Mouse (Mus musculus): Measurements from ENCODE around the gene Mfrp. TPM values are rescaled to one million over a fixed set of nuclear protein-coding genes. Genes with fewer than 3 reads are reported as not detected.
A peak's percentile ranks its signal among the peaks of the same experiment; 100 is the strongest.

Gene Mfrp
- polyA plus RNA-seq, 1 experiment from 2014 or later: 0.20 TPM

DNA sequence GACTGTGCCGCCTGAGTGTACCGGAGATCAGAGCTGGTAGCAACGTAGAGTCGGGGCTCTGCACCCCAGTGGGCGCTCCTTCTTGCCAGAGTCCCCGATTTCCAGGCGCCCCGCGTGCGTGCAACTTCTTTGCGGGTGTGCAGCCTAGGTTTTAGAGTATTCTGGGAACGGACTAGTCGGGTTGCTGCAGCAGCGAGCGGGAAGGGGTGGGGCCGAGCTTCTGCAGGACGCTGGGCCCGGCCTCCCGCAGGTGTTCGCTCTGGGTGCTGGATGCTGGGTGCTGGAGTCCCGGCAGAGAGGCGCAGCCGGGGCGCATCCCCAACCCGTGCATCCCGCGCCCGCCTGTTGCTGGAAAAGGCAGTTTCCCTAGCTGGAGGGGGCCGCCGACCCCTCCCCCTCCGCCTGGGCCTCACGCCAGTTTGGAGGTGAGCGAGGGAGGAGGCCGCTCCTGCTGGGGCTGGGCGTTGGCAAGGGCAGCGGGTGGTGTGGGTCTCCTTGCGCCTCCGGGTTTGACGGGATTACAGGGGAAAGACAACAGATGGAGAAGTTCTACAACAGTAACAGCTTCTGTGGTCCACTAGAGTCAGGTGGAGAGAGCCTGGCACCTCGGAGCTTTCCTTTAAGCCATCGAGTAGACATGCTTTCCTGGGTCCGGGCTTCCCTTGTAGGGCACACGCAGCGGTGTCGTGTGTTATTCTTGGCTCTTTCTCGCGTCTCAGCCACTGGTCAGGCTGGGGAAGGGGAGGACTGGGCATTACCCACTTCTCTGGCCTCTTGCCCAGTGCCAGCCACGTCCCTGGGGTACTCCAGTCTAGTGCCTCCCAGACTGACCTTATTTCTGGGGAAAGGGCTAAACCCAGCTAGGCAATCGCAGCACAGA is 33.6 kb downstream of the Mfrp start:
- Histone ChIP-seq H3K4me2 (peak overlapping the region; percentile 87), H3K9ac (peak overlapping the region; percentile 54), H3K9me3 (no peaks in the 10 kb centered on the region), H3K27me3 (peaks cover 10% of the 10 kb centered on the region; the same call in 1 of the 2 replicates), H3K4me1 (peaks cover 51% of the 10 kb centered on the region), H3K4me3 (peak overlapping the region; percentile 64), H3K27ac (peak overlapping the region; percentile 86), H3K36me3 (peaks cover 32% of the 10 kb centered on the region)
- ATAC-seq (ENCODE audit: insufficient number of reproducible peaks, low FRiP score, low TSS enrichment, low read depth): no peak
- 1% methylated on average over 47 of the region's 49 CpGs for WGBS

DNA sequence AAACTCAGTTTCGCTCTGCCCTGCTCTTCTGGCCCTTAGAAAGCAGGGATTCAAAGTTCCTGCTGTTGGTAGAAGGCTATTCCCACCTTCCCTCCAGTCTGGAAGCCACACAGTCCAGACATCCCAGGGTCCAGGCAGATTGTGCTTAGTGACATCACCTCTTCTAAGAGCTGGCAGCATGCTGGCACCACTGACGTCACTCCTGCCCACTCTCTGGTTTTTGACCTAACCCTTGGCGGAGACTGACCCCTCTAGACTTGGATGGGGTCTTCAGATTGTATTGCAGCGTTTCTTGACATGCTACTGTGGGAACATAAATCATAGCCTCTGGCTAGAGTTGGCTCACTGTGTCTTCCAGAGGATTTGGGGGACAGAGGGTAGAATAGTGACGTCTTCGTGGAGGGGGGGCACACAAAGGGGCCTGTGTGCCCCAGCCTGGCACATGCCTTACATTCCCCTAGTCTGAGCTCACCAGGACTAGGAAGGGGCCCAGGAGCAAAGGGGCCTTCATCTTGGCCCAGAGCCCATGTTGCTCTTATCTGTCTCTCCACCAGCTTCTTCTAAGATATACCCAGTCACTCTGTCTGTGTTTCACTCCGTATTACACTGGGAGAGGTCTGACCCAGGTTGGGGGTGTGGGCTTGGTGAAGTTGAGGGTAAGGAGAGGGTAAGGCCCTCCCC is 34.3 kb downstream of the Mfrp start:
- Histone ChIP-seq H3K27me3 (peaks cover 10% of the 10 kb centered on the region; the same call in 1 of the 2 replicates), H3K4me3 (peak overlapping the region; percentile 64), H3K9me3 (no peaks in the 10 kb centered on the region), H3K4me2 (peak overlapping the region; percentile 87), H3K36me3 (peaks cover 40% of the 10 kb centered on the region), H3K4me1 (peaks cover 43% of the 10 kb centered on the region), H3K27ac (peak overlapping the region; percentile 86), H3K9ac (no peak overlapping the region)
- peak; percentile 35; the same call in 1 of the 2 replicates for ATAC-seq (ENCODE audit: insufficient number of reproducible peaks, low FRiP score, low TSS enrichment, low read depth)
- 40% methylated on average over 7 of the region's 7 CpGs for WGBS

DNA sequence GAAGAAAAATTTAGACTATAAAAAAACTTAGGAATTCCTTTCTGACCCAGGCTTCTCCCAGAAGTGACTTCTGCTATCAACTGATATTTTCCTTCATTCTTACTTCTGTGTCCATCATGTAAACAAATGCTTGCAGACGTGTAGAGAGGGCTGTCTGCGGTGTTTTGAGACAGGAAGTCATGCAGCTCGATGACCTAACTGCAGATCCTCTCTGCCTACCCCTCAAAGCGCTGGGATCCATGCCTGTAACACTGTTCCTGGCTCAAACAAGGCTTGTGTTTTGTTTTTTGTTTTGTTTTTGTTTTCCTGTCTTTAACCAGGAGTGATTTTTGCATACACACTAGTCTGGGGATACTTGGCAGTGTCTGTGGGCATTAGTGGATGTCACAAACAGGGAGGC is 36.3 kb downstream of the Mfrp start:
- Histone ChIP-seq H3K9ac (no peak overlapping the region), H3K36me3 (peaks cover 54% of the 10 kb centered on the region), H3K4me2 (no peak overlapping the region), H3K9me3 (no peaks in the 10 kb centered on the region), H3K4me3 (no peak overlapping the region), H3K27me3 (peaks cover 3% of the 10 kb centered on the region; the same call in 1 of the 2 replicates), H3K4me1 (peaks cover 39% of the 10 kb centered on the region), H3K27ac (no peak overlapping the region)
- 64% methylated on average over 4 of the region's 4 CpGs for WGBS
- ATAC-seq (ENCODE audit: insufficient number of reproducible peaks, low FRiP score, low TSS enrichment, low read depth): no peak

DNA sequence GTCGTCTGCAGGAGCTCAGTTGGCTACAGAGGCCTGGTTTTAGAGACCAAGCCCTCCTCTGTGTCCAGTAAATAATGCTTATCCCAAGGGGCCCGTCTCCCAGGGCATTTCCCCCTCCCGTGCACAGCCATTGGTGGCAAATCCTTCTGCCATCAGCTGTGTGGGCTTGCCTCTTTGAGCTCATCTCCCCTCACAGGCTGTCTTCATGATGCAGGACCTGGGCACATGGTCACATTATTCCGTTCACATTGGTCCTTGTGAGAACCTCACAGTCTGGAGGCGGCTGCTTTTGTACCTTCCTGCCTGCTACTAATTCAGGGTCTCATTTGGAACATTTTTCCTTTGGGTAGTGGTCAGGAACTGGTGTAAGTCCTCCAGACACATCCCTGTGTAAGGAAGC is 40.4 kb downstream of the Mfrp start:
- Histone ChIP-seq H3K4me2 (no peak overlapping the region), H3K9me3 (no peaks in the 10 kb centered on the region), H3K36me3 (peaks cover 72% of the 10 kb centered on the region), H3K4me1 (no peaks in the 10 kb centered on the region), H3K27me3 (no peaks in the 10 kb centered on the region), H3K9ac (no peak overlapping the region), H3K4me3 (no peak overlapping the region), H3K27ac (no peak overlapping the region)
- 54% methylated on average over 5 of the region's 5 CpGs for WGBS
- ATAC-seq (ENCODE audit: insufficient number of reproducible peaks, low FRiP score, low TSS enrichment, low read depth): no peak

DNA sequence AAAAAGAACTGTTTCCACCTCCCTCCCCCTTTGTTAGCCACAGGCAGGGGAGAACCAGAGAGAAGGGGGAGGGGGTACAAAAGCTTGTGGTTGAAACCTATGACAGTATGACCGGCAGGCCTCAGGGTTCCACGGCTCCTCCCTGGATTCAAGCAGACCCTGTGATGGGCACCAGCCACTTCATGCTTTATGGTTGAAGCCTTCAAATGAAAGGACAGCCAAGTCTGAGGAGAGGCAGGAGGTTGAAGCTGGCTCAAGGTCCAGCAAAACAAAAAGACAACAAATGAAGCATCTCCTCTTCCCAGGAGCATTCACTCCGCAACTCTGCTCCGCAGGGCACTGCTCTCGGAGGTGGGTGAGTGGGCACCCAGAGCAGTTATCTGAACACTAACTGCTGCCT is 41.9 kb downstream of the Mfrp start:
- peaks cover 62% of the 10 kb centered on the region for H3K36me3 ChIP-seq
- no peak for ATAC-seq (ENCODE audit: insufficient number of reproducible peaks, low FRiP score, low TSS enrichment, low read depth)
- H3K27ac ChIP-seq: no peak overlapping the region
- H3K4me1 ChIP-seq: no peaks in the 10 kb centered on the region
- H3K4me3 ChIP-seq: no peak overlapping the region
- no peaks in the 10 kb centered on the region for H3K27me3 ChIP-seq
- H3K4me2 ChIP-seq: no peak overlapping the region
- 91% methylated on average over 5 of the region's 5 CpGs for WGBS
- H3K9me3 ChIP-seq: no peaks in the 10 kb centered on the region
- H3K9ac ChIP-seq: no peak overlapping the region

DNA sequence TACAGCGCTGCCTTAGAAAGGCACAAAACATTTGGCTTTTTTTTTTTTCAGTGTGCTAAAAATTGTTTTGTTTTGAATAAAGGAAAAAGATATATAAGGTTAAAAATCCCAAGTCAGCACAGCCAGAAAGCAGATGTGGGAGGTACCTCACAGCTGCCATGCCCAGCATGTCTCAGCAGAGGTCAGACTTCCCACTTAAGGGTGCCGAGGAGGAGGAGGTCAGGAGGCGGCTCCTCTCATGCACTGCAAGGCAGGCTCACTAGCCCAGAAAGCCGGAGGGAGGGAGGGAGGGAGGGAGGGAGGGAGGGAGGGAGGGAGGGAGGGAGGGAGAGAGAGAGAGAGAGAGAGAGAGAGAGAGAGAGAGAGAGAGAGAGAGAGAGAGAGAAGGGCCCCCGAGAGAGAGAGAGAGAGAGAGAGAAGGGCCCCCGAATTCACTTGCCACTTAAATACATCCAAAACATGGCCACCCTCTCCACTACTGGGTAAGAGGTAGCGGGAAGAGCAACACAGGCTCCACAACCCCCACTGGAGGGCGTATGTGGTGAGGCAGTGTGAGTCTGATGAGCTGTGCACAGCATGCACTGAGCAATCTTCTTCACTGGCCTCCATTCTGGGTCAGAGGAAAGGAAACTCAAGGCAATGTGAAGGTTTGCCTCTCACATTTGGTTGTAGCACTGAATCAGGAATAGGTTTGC is 42.6 kb downstream of the Mfrp start:
- peaks cover 56% of the 10 kb centered on the region for H3K36me3 ChIP-seq
- no peaks in the 10 kb centered on the region for H3K4me1 ChIP-seq
- ATAC-seq (ENCODE audit: insufficient number of reproducible peaks, low FRiP score, low TSS enrichment, low read depth): no peak
- H3K27ac ChIP-seq: no peak overlapping the region
- no peaks in the 10 kb centered on the region for H3K9me3 ChIP-seq
- H3K9ac ChIP-seq: no peak overlapping the region
- WGBS: 42% methylated on average over 7 of the region's 8 CpGs
- H3K4me3 ChIP-seq: no peak overlapping the region
- H3K27me3 ChIP-seq: no peaks in the 10 kb centered on the region
- H3K4me2 ChIP-seq: no peak overlapping the region

DNA sequence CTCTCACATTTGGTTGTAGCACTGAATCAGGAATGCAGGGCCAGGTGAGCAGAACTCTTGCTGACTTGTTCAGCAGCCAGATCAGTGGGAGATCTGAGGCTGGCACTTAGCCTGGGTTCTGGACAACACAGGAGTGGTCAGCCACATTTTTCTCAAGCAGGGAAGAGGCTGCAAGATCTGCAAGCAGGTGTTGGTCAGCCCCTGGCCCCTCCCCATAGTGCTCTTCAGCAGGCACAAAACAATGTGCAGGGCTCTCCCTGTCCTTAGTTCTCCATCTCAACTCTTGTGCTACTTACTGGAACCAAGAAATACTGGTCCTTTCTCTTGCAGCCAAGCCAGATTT is 43.2 kb downstream of the Mfrp start:
- Histone ChIP-seq H3K9ac (no peak overlapping the region), H3K36me3 (peaks cover 56% of the 10 kb centered on the region), H3K9me3 (no peaks in the 10 kb centered on the region), H3K27ac (no peak overlapping the region), H3K27me3 (no peaks in the 10 kb centered on the region), H3K4me1 (no peaks in the 10 kb centered on the region), H3K4me2 (no peak overlapping the region), H3K4me3 (no peak overlapping the region)
- no peak for ATAC-seq (ENCODE audit: insufficient number of reproducible peaks, low FRiP score, low TSS enrichment, low read depth)

DNA sequence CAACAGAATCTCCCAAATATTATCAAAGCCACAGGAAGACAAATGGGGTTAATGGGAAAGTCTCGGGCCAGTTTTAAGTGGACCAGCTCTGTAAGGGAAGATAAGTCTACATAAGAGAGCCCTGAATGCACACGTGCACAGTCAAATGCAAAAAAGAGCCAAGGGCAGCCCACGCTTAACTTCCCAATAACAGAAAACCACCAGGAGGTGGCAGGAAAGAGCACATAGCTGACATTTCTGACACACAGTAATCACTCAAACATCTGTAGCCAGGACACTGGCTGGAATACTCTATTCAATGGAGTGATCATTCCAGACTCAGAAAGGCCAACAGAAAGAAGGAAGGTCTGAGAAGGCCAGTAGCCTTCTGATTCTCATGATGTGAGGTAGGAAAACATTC is 45.8 kb downstream of the Mfrp start:
- Histone ChIP-seq H3K4me1 (no peaks in the 10 kb centered on the region), H3K9ac (no peak overlapping the region), H3K4me2 (no peak overlapping the region), H3K9me3 (no peaks in the 10 kb centered on the region), H3K4me3 (no peak overlapping the region), H3K27ac (no peak overlapping the region), H3K27me3 (no peaks in the 10 kb centered on the region), H3K36me3 (peaks cover 55% of the 10 kb centered on the region)
- 54% methylated on average over 3 of the region's 3 CpGs for whole genome bisulfite sequencing
- ATAC-seq (ENCODE audit: insufficient number of reproducible peaks, low FRiP score, low TSS enrichment, low read depth): no peak

Other genes with a start within 250 kb of the Mfrp start
- 14.0 and 18.8 TPM in 2 replicates for gene Thy1, start 58.3 kb upstream of the Mfrp start, polyA plus RNA-seq (2015; fragmentation: Nextera tagmentation; extraction: Ambion mirVana)
- 22.5 and 41.2 TPM in 2 replicates for gene Usp2, start 34.7 kb upstream of the Mfrp start, polyA plus RNA-seq (2015; fragmentation: Nextera tagmentation; extraction: Ambion mirVana)
- gene C1qtnf5, start 5.5 kb downstream of the Mfrp start, polyA plus RNA-seq (2015; fragmentation: Nextera tagmentation; extraction: Ambion mirVana): 8.5 and 9.4 TPM in 2 replicates
- gene Gm49380, start 11.8 kb downstream of the Mfrp start, polyA plus RNA-seq (2015; fragmentation: Nextera tagmentation; extraction: Ambion mirVana): 0.27 and 0.28 TPM in 2 replicates
- gene Rnf26, start 11.8 kb downstream of the Mfrp start, polyA plus RNA-seq (2015; fragmentation: Nextera tagmentation; extraction: Ambion mirVana): 61.9 and 70.5 TPM in 2 replicates
- gene Mcam, start 32.7 kb downstream of the Mfrp start, polyA plus RNA-seq (2015; fragmentation: Nextera tagmentation; extraction: Ambion mirVana): 41.5 and 47.3 TPM in 2 replicates
- gene Cbl, start 132.3 kb downstream of the Mfrp start, polyA plus RNA-seq (2015; fragmentation: Nextera tagmentation; extraction: Ambion mirVana): 14.5 and 15.6 TPM in 2 replicates
- gene Ccdc153, start 138.9 kb downstream of the Mfrp start, polyA plus RNA-seq (2015; fragmentation: Nextera tagmentation; extraction: Ambion mirVana): not detected in 2 replicates
- 0.26 TPM in 1 of 2 replicates, not detected in the other for gene Pdzd3, start 149.7 kb downstream of the Mfrp start, polyA plus RNA-seq (2015; fragmentation: Nextera tagmentation; extraction: Ambion mirVana)
- 12.5 and 12.7 TPM in 2 replicates for gene Nlrx1, start 166.9 kb downstream of the Mfrp start, polyA plus RNA-seq (2015; fragmentation: Nextera tagmentation; extraction: Ambion mirVana)
- 6.2 and 6.4 TPM in 2 replicates for gene Abcg4, start 186.9 kb downstream of the Mfrp start, polyA plus RNA-seq (2015; fragmentation: Nextera tagmentation; extraction: Ambion mirVana)
- gene Hinfp, start 203.9 kb downstream of the Mfrp start, polyA plus RNA-seq (2015; fragmentation: Nextera tagmentation; extraction: Ambion mirVana): 24.2 and 24.9 TPM in 2 replicates
- 6.9 and 7.1 TPM in 2 replicates for gene C2cd2l, start 218.6 kb downstream of the Mfrp start, polyA plus RNA-seq (2015; fragmentation: Nextera tagmentation; extraction: Ambion mirVana)
- 37.7 and 38.0 TPM in 2 replicates for gene Dpagt1, start 224.3 kb downstream of the Mfrp start, polyA plus RNA-seq (2015; fragmentation: Nextera tagmentation; extraction: Ambion mirVana)
- 252 and 254 TPM in 2 replicates for gene H2afx, start 233.0 kb downstream of the Mfrp start, polyA plus RNA-seq (2015; fragmentation: Nextera tagmentation; extraction: Ambion mirVana)
- 88.7 and 95.1 TPM in 2 replicates for gene Hmbs, start 242.5 kb downstream of the Mfrp start, polyA plus RNA-seq (2015; fragmentation: Nextera tagmentation; extraction: Ambion mirVana)

Measured in limb, embryonic 15.5 days (tissue).